Mouse (Mus musculus): ENCODE data around the gene Olfr695.

DNA sequence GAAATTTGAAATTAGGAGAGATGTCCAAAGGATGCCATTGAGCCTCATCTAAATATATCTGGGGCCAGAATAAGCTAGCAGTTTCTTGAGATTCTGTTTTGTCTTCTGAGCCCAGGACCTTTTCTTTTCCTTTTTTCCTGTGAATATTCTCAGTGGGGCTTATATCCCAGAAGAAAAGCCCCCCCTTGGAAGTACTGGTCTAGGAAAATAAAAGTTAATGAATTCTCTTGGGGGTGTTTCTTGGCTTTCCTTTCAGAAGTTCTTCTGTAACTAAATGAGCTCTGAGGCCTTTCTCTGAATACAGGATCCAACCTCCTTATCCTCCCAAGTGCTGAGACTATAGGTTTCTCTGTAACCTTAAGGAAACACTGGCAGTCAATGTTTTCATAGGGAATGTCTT is 39.1 kb upstream of the Olfr695 start, which contains the start of gene Olfr698:
- no peak for TF ChIP-seq CTCF (IDR thresholded peaks at IDR 0.05; ENCODE audit: control insufficient read depth, insufficient read depth, low read length)
- no peak for TF ChIP-seq POLR2A (IDR thresholded peaks at IDR 0.05; ENCODE audit: borderline replicate concordance, control insufficient read depth, low read depth, low read length)

Data from bone marrow, adult 2 months (tissue).